Mouse (Mus musculus) thymus, postnatal 36 days (tissue): ENCODE results near the gene Agt.

ENCODE experiments used
- DNase-seq, 2 experiments: peaks; one replicate each; pipeline ENCODE4 v3.0.0; 2022; ENCODE audit warnings: mixed read lengths in 2 of 2

Agt gene

GRCm38 (mm10) chr8:124569593-124569992 lies at the start of gene Agt:
Agt (minus strand) TSS chr8:124569706.
- DNase-seq = no peak

DNA sequence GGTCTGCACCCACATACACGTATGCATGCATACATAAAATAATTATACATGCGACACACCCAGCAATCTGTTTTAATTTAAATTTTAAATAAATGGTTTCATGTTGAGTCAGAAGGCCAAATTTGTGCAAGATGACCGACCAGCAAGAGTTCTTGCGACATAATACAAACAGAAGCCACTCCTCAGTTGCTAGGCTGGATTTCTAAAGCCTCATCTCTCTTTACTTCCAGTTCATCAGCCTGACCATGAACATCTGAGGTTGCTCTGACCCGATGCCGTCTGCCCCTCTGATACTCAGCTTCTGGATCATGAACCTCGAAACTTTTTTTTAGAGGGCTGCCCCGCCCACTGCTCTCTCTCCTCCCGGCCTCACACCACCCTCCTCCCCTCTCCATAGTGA lies 48.7 kb upstream of the Agt start:
- no peak for DNase-seq

DNA sequence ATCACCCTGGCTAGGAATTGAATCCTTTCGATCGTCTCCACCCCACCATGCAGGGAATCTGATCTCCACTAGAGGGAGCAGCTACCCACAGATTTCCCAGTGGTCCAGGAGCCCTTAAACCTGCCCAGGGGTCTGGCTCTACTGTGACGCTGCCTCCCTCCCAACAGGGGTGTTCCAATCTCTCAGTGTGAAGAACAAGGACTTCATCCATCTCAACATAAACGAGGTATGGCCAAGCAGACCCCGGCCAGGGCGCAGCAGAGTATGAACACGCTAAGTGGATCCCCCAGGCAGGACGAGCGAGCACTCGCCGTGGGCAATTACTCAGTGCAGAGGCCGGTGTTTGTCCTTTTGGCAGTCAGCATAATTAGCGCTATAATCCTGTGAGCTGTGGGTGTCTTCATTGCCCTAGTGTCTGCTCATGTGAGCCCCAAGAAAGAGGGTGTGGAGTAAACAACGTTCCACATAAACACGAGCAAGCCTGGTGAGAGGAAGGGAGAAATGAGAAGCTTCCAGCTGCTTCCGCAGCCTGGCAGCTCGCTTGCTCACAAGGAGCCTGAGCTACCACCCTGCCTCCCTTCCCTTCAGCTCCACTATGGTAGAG lies 47.9 kb upstream of the Agt start:
- DNase-seq = peak; percentile 55 to 57

DNA sequence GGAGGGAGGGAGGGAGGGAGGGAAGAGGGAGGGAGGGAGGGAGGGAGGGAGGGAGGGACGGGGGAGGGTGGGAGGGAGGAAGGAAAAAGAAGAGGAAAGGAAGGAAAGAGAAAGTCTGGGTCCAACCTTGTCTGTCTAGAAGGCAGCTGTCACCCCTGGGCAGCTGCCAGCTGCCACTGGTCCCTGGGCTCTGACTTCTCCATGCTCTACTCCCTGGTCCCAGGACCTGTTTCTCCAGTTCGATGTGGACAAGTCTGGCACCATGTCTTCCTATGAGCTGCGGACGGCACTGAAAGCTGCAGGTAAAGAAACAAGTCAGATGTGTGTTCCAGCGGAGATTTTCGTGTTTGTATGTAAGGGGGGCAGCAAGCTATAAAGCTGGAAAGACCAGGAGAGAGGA lies 44.8 kb upstream of the Agt start:
- no peak for DNase-seq

DNA sequence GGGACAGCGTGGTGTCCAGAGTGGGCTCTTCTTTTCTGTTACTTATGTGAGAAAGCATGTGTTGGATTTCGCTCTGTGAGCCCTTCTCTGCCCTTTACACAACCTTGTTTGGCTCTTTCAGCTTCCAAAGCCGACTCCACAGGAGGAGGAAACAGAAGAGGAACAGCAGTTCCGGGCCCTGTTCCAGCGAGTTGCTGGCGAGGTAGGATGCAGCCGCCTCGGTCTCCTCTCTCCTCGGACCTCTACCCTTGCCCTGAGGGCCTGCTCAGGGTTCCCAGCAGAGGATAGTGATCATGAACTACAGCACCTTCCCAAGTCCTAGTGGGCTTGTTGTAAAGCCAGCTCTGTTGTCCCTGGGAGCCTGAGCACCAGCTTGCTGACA lies 39.5 kb upstream of the Agt start:
- DNase-seq = no peak

- peak; percentile 25 to 26 for DNase-seq
Observed at GRCm38 (mm10) chr8:124608239-124608971, 38.9 kb upstream of the Agt start.

DNA sequence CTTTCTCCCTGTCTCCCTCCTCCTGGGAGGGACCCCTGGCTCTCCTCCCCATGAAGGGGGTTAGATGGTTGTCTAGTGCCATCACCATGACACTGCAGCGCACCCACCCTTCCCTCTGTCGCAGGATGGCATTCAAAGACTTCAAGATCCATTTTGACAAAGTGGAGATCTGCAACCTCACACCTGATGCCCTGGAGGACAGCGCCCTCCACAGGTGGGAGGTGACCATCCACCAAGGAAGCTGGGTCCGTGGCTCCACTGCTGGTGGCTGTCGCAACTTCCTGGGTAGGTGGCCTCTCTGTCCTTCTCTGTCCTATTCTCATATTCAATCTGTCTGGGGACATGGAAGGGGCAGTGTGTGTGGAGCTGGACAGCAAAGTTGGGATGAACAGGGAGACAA lies 34.6 kb upstream of the Agt start:
- DNase-seq = peak in 1 of 2 experiments; percentile 13

DNA sequence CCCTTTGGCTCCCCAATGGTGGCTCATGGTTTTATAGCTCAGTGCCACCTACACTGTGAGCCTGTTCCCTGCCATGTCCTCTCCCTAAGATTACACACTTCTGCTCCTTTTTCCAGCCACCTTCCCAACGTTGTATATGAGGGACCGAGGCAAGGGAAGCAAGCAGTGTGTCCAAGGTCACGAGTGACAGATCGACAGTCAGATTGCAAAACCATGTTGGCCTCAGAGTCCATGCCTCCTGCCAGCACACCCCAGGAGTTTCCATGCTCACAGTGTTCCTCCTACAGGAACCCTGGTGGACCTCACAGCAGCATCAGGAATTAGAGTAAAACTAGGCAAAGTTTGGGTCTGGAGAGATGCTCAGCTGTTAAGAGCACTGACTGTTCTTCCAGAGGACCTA lies 19.9 kb upstream of the Agt start:
- DNase-seq = no peak

- no peak for DNase-seq
Observed at GRCm38 (mm10) chr8:124586556-124586955, 17.1 kb upstream of the Agt start.

DNA sequence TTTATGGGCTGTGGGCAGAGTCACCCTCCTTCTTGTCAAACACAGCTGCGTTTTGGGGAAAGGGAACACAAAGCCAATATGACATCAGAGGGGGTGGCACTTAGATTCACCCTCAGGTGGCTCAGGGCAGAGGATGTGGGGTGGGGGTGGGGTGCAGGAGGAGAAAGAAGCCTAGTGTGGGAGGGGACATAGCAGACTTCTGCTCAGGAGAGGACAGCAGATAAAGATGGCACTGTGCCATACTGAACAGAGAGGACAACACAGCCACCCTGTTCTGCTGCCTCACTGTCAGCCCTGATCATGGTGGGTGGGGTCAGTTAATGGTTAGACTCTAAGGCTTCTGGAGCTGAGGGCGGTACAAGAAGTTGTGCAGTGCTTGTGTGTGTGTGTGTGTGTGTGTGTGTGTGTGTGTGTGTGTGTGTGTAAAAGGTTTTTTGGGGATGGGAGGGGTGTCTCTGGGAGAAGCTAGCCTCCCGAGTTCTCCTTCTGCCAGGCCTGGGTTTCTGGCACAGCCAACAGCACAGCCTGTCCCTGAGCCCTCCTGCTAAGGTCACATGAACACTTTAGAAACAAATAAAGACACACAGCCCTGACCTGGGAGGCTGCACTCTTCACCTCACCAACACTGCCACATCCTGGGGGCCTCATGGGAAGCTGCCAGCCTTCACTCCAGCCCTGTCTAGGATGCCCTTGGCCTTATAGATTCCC lies 16.4 kb upstream of the Agt start:
- peak; percentile 8 to 36 for DNase-seq

DNA sequence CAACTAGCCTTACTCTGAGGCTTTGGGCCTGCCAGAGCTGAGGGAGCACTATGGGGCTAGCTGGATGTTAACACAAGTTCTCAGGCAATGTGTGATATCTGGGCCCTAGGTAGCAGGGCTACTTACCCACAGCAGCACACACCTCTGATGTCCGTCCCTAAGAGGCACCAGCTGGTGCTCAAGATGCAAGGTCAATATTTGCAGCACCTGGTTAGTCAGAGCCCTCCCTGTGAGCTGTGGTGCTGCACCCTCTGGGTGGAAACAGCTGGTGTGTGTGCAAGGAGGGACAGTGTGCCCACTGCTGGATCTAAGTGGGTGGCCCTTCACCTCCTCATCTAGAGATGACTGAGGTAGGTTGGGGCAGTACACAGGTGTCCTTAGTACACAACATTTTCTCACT lies 7.2 kb upstream of the Agt start:
- no peak for DNase-seq

DNA sequence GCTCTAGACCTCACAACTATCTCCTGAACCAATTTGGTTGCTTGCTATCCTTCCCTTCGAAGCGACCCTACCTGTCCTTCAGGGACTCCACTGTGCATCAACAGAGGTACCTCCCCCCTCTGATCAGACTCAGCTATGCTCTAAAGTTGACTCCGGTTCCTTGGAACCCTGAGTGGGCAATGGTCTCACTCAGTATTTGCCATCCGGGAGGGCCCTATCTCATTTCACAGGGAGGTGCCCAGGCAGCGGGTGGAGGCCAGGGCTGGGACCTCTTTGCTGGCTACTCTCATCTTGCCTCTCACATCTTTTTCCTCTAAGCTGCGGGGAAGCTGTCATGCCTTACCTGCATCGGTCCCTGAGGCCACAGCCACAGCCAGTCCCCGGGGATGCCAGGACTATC lies 6.3 kb upstream of the Agt start, which contains the start of gene Capn9:
Capn9 (plus strand) TSS at position 301 of the 400 bp plus-strand sequence.
- DNase-seq = no peak

DNA sequence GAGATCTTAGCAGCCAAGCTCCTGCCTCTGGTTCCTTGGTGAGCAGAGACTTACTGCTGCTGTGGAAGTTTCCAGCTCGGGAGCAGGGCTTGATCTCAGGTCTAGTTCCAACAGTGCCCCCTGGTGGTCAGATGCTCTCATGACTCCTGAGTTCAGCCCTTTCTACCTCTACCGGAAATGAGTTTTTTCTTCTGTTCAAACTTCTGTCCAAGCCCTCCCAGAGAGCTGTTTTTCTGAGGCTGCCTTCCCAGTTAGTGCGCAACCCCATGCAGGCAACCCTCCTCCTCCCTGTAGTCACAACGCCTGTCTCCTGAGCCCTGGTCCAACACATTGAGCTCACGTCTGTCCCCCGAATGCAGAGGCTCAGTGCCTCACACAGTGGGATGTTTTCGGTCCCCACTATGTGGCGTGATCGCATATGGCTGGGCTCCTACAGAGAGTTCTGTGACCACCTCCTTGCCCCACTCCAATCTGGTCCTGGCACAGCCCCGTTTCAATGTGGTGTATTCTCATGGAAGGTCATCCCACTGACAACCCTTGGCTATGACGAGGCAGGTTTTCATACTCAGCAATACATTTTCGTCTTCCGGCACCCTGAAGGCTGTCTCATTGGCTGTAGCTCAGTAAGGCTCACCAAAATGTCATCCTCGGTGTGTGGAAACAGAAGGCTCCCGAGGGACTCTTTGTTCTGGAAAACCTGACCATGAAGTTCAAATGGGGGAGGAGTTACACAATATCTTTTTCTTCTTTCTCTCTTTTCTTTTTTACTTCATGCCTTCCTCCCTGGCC lies 4.2 kb upstream of the Agt start:
- DNase-seq = peak; percentile 84 to 86

DNA sequence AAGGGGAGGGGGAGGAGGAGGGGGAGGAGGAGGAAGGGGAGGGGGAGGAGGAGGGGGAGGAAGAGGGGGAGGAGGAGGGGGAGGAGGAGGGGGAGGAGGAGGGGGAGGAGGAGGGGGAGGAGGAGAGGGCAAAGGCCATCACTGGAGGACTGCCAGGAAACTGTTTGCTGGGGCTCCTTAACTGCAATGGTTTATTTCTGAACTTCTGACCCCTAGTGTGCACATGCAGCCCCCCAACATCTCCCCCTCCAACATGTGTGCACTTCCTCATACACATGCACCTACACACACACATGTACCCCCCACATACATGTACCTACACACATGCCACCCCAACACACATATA lies 2.9 kb upstream of the Agt start:
- DNase-seq = no peak

DNA sequence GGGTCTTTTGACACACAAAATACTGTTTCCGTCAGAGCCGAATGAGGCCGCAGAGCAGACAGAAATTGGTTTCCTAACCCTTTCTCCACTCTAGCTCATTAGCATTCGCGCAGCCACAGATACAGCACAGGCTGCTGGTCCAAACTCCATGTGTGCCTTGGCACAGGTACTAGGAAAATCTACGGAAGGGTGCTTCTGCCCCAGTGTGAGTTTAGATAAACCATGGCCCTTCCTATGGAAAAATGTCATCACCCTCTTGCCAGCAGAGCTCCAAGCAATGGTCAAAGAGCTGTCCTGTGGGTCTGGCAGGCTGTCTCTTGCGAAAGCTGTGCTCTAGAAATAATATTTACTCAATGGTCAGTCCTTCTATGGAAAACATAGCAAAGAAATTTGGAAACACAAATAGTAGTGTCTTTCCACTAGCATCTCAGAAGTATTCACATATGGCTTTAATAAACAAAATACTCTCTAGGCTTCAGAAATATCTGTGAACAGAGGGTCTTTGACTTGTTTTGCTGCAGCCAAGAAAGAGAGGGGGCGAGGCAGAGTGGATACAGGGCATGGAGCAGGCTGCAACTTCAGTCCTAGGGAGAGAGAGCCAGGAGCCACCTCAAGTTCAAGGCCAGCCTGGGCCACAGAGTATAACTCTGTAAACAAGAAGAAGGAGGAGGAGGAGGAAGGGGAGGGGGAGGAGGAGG lies 2.4 kb upstream of the Agt start:
- no peak for DNase-seq

DNA sequence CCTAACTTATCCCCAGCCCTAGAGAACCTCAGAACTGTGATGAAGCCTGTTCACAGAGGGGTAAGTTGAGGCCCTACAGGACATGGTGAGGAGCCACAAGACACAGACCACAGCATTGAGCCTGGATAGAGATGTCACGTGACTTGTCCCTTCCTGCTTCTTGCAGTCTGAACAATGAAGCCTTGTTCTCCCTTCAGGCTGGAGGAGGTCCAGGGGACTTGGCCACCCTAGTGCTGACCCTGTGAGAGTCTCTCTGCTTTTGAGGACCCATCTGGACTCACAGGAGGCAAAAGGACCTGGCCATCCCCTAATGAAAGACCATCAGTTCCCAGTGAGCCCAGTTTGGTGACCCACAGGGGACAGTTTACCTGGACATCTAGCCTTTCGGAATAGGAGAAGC lies 406 bp downstream of the Agt start:
- no peak for DNase-seq

DNA sequence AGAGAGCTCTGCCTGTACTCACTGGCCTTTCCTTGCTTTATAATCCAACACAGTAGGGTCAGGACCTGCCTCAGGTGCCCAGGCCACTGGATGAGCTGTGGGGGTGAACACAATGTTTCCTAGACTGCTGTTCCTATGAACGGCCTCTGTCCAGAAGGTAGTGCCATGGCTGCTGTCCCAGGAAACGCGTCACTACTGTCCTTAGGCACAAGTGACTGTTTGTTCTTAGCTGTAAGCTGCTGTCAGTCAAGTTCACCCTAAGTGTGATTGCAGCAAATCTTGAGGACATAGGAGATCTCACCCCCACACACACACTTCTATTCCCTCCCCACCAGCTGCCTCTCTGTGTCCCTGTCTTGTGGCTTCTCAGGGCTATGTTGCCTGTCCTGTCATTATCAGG lies 1.9 kb downstream of the Agt start:
- no peak for DNase-seq

- no peak for DNase-seq
Observed at GRCm38 (mm10) chr8:124567126-124567525, 2.4 kb downstream of the Agt start.

- DNase-seq = no peak
Observed at GRCm38 (mm10) chr8:124557476-124557875, 12.0 kb downstream of the Agt start.

GRCm38 (mm10) chr8:124556658-124557057 lies 12.8 kb downstream of the Agt start:
- no peak for DNase-seq

DNA sequence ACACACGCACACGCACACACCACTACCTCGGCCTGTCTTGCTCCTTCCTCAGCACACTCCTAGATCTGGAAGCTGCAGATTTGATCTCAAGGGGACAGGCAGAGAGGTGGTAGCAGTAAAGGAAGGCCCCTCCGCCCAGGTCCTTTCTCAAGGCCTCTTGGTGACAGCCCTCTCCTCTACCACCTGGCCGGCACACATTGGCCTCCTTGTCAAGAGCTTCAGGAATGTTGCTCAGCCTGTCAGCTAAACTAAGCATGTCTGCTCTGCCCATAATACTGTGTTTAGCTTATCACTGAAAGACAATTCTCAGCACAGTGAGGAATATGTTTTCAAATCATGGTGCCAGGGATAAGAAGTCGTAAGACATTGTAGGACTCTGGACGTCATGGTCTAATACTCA lies 13.3 kb downstream of the Agt start:
- DNase-seq = no peak

DNA sequence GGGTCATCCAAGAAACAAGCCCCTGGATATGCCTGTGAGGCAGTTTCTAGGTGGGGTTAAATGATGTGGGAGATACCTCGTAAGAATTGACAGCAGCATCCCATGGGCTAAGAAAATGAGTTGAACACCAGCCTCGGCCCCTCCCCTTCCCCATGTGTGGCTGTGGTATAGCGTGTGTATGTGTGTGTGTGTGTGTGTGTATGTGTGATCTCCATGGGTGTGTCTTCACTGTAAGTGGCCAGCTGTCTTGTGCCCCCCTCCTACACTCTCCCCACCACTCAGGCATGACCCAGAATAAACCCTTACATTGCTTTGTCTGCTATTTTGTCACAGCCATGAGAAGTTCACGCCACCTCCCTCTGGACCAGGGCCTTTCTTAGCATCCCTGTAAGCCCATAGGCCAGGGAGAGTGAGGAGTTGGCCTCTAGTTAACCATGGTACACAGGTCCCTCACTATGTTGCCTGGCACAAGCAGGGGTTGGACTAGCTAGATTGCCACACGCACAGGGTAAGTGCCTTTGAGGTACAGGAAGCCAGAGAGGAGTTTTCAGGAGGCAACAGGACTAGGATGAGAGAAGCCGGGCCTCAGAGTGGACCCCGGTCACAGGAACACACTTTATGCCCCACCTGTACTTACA lies 14.3 kb downstream of the Agt start:
- no peak for DNase-seq
